In the genomic region with DNA sequence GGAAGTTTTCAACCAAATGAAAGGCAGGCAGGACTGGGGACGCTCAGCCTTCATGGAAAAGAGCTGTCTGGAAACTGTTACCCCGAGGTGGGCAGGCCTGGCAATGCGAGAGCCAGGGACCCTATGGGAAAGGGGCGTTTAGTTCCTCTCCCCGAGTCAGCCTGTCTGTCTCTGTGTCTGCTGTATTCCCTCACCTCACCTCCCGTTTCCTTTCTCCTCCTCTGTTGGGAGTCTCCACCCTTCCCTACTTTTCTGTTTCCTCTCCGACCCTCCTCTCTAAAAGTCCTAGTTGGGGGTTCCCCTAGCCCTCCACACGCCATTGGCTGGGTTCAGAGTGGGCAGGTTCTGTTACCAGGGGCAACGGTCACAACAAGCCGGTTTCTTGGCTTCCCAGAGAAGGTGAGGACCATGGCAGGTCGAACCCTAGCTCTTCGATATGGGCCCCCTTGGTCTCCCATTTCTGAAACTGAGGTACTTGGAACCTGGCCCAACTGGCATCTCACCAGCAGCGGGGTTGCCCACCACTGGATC, we compare ENCODE assay signal across 20 mouse cellular contexts. TPM values are rescaled to one million over a fixed set of nuclear protein-coding genes. Genes with fewer than 3 reads are reported as not detected.
A peak's percentile ranks its signal among the peaks of the same experiment; 100 is the strongest.
DNase-seq lines count a peak whose midpoint lies in the region; ATAC-seq and TF ChIP-seq lines count a peak whose summit lies in the region.
"Had no signal": no experiment of that assay in that cellular context is flagged by ENCODE, and none has a peak within 500 bp of the region (broad histone marks: within the 10 kb centered on the region; RNA-seq: fewer than 3 reads in every experiment).

No protein-coding gene starts in this region.

- no peak for TF ChIP-seq EP300 in lung, postnatal 0 days (IDR thresholded peaks at IDR 0.05)

- 0 out of 2 replicates have a peak overlapping the region, but pooled peaks have one; percentile 23 for H3K9ac ChIP-seq in heart, embryonic 11.5 days (ENCODE audit: low read depth, low read length)
- H3K9ac ChIP-seq in lung, postnatal 0 days (replicated peaks; ENCODE audit: low read depth) = no peak overlapping the region; the same call in 1 of the 2 replicates
- no peak overlapping the region for H3K9ac ChIP-seq in embryonic facial prominence, embryonic 11.5 days (replicated peaks; ENCODE audit: low read length)
- 0 out of 2 replicates have a peak overlapping the region, but pooled peaks have one; percentile 25 for H3K9ac ChIP-seq in limb, embryonic 13.5 days
- H3K9ac ChIP-seq: liver, embryonic 13.5 days; neural tube, embryonic 12.5 days had no signal

- no peak overlapping the region for H3K27ac ChIP-seq in heart, embryonic 11.5 days (ENCODE audit: low read depth, low read length)
- H3K27ac ChIP-seq in lung, postnatal 0 days (ENCODE audit: low read length) = no peak overlapping the region
- no peak overlapping the region for H3K27ac ChIP-seq in embryonic facial prominence, embryonic 11.5 days (replicated peaks; ENCODE audit: low read depth, low read length)
- H3K27ac ChIP-seq in limb, embryonic 13.5 days = no peak overlapping the region
- H3K27ac ChIP-seq: liver, embryonic 13.5 days; macrophage; neural tube, embryonic 12.5 days had no signal

- TF ChIP-seq POLR2A in lung, adult 2 months (IDR thresholded peaks at IDR 0.05; ENCODE audit: borderline replicate concordance, extremely low read depth, low read depth, low read length) = no peak

- 12% methylated on average over 13 of the region's 13 CpGs for WGBS in heart, embryonic 11.5 days (ENCODE audit: insufficient replicate concordance)
- 11% methylated on average over 13 of the region's 13 CpGs for WGBS in lung, postnatal 0 days
- 9% methylated on average over 13 of the region's 13 CpGs for WGBS in lung, adult 2 months
- 9% methylated on average over 13 of the region's 13 CpGs for WGBS in embryonic facial prominence, embryonic 11.5 days
- 7% methylated on average over 13 of the region's 13 CpGs for WGBS in limb, embryonic 13.5 days

- H3K9me3 ChIP-seq in heart, embryonic 11.5 days (replicated peaks; ENCODE audit: control insufficient read depth, low read length) = no peaks in the 10 kb centered on the region
- H3K9me3 ChIP-seq in lung, postnatal 0 days (ENCODE audit: low read length) = no peaks in the 10 kb centered on the region
- H3K9me3 ChIP-seq in embryonic facial prominence, embryonic 11.5 days (replicated peaks; ENCODE audit: control insufficient read depth, low read length) = no peaks in the 10 kb centered on the region
- no peaks in the 10 kb centered on the region for H3K9me3 ChIP-seq in limb, embryonic 13.5 days
- H3K9me3 ChIP-seq: G1E; liver, embryonic 13.5 days; neural tube, embryonic 12.5 days had no signal

- H3K4me2 ChIP-seq in heart, embryonic 11.5 days = peak overlapping the region; percentile 22; the same call in 1 of the 2 replicates
- no peak overlapping the region for H3K4me2 ChIP-seq in lung, postnatal 0 days (replicated peaks; ENCODE audit: low read depth, low read length)
- H3K4me2 ChIP-seq in embryonic facial prominence, embryonic 11.5 days (ENCODE audit: low read depth, low read length) = 0 out of 2 replicates have a peak overlapping the region, but pooled peaks have one; percentile 2
- H3K4me2 ChIP-seq in limb, embryonic 13.5 days (replicated peaks) = peak overlapping the region; percentile 44
- H3K4me2 ChIP-seq: liver, embryonic 13.5 days; neural tube, embryonic 12.5 days had no signal

- H3K4me3 ChIP-seq in heart, embryonic 11.5 days (ENCODE audit: low read depth, low read length) = no peak overlapping the region
- no peak overlapping the region for H3K4me3 ChIP-seq in lung, postnatal 0 days (ENCODE audit: low read depth, low read length)
- H3K4me3 ChIP-seq in lung, adult 2 months (replicated peaks; ENCODE audit: extremely low read depth, low read depth, low read length) = no peak overlapping the region
- no peak overlapping the region for H3K4me3 ChIP-seq in embryonic facial prominence, embryonic 11.5 days (ENCODE audit: low read depth, low read length)
- no peak overlapping the region for H3K4me3 ChIP-seq in limb, embryonic 13.5 days
- H3K4me3 ChIP-seq: erythroblast, embryonic 14.5 days; liver, embryonic 13.5 days; neural tube, embryonic 12.5 days had no signal

- intact Hi-C loops in heart, postnatal 25 days (cut with DNase I) = no loop called here

- peaks cover 32% of the 10 kb centered on the region for H3K4me1 ChIP-seq in heart, embryonic 11.5 days (ENCODE audit: control insufficient read depth, insufficient read depth, low read length)
- H3K4me1 ChIP-seq in lung, postnatal 0 days (ENCODE audit: insufficient read depth, low read depth, low read length) = no peaks in the 10 kb centered on the region; the same call in 1 of the 2 replicates
- peaks cover 4% of the 10 kb centered on the region; the same call in 1 of the 2 replicates for H3K4me1 ChIP-seq in lung, adult 2 months (ENCODE audit: control insufficient read depth, insufficient read depth, low read length)
- peaks cover 5% of the 10 kb centered on the region; the same call in 1 of the 2 replicates for H3K4me1 ChIP-seq in embryonic facial prominence, embryonic 11.5 days (ENCODE audit: control insufficient read depth, insufficient read depth, low read length)
- peaks cover 48% of the 10 kb centered on the region for H3K4me1 ChIP-seq in limb, embryonic 13.5 days

- TF ChIP-seq CTCF in lung, postnatal 0 days (IDR thresholded peaks at IDR 0.05) = no peak
- no peak for TF ChIP-seq CTCF in lung, adult 2 months (IDR thresholded peaks at IDR 0.05; ENCODE audit: insufficient read depth, low read length)

- H3K36me3 ChIP-seq in heart, embryonic 11.5 days (ENCODE audit: control insufficient read depth, insufficient read depth, low read length) = peaks cover 19% of the 10 kb centered on the region
- H3K36me3 ChIP-seq in lung, postnatal 0 days (ENCODE audit: insufficient read depth, low read length) = 0 out of 2 replicates have a peak, but pooled peaks cover 5% of the 10 kb centered on the region
- H3K36me3 ChIP-seq in embryonic facial prominence, embryonic 11.5 days (replicated peaks; ENCODE audit: control insufficient read depth, insufficient read depth, low read depth, low read length) = peaks cover 9% of the 10 kb centered on the region
- H3K36me3 ChIP-seq in limb, embryonic 13.5 days = peaks cover 26% of the 10 kb centered on the region

- DNase-seq in heart, postnatal 25 days (ENCODE audit: low spot score) = no peak
- peak; percentile 33 for DNase-seq in lung, postnatal 0 days (ENCODE audit: low spot score)
- DNase-seq in lung, adult 2 months = no peak
- peak; percentile 55 for DNase-seq in embryonic facial prominence, embryonic 11.5 days (ENCODE audit: low spot score)
- no peak for DNase-seq in T-cell, adult 2 months (ENCODE audit: low spot score)
- DNase-seq: adrenal gland, postnatal 25 days; B cell, adult 2 months; cerebellum, postnatal 25 days; liver, embryonic 13.5 days; thymus, postnatal 4 days had no signal

- ATAC-seq in heart, embryonic 11.5 days (replicated peaks; ENCODE audit: insufficient number of reproducible peaks, low FRiP score, low TSS enrichment) = no peak
- no peak for ATAC-seq in lung, postnatal 0 days
- ATAC-seq in embryonic facial prominence, embryonic 11.5 days (replicated peaks; ENCODE audit: insufficient number of reproducible peaks, low FRiP score, low TSS enrichment, low read depth) = no peak
- ATAC-seq in limb, embryonic 13.5 days (ENCODE audit: low FRiP score, low read depth) = no peak

- peaks cover 81% of the 10 kb centered on the region for H3K27me3 ChIP-seq in heart, embryonic 11.5 days (ENCODE audit: control insufficient read depth, insufficient read depth, low read length)
- peaks cover 27% of the 10 kb centered on the region for H3K27me3 ChIP-seq in lung, postnatal 0 days (replicated peaks; ENCODE audit: insufficient read depth, low read length)
- H3K27me3 ChIP-seq in embryonic facial prominence, embryonic 11.5 days (ENCODE audit: control insufficient read depth, insufficient read depth, low read length) = peaks cover 57% of the 10 kb centered on the region
- H3K27me3 ChIP-seq in limb, embryonic 13.5 days = peaks cover 86% of the 10 kb centered on the region

RNA-seq across cellular contexts. Expression of gene Lhb, which starts 2.6 kb away (rescaled TPM):
- polyA plus RNA-seq in heart, embryonic 11.5 days (2014; fragmentation: Nextera tagmentation; extraction: Ambion mirVana) = 0.33 and 0.46 TPM in 2 replicates
- not detected for total RNA-seq in heart, postnatal 25 days (2021)
- polyA plus RNA-seq in lung, postnatal 0 days (2015; fragmentation: Nextera tagmentation; extraction: Ambion mirVana) = 4.5 and 4.7 TPM in 2 replicates
- polyA plus RNA-seq in lung, adult 2 months (2012; rRNA removed) = 26.5 and 33.4 TPM in 2 replicates
- not detected in 2 replicates for polyA plus RNA-seq in embryonic facial prominence, embryonic 11.5 days (2014; fragmentation: Nextera tagmentation; extraction: Ambion mirVana)
- 0.40 TPM in 1 of 2 replicates, not detected in the other for polyA plus RNA-seq in limb, embryonic 13.5 days (2015; fragmentation: Nextera tagmentation; extraction: Ambion mirVana)
- total RNA-seq: adrenal gland, postnatal 25 days; G1E; gastrocnemius, postnatal 4 days; left cerebral cortex, adult 8-10 months; midbrain, postnatal 0 days had no signal
- polyA plus RNA-seq: erythroblast, embryonic 14.5 days; G1E; heart, postnatal 0 days; liver, embryonic 13.5 days; macrophage; neural tube, embryonic 12.5 days had no signal

RNA-seq across cellular contexts. Expression of gene Ntf5, which starts 4.5 kb away (rescaled TPM):
- 3.2 TPM in 2 replicates for polyA plus RNA-seq in heart, embryonic 11.5 days (2014; fragmentation: Nextera tagmentation; extraction: Ambion mirVana)
- total RNA-seq in heart, postnatal 25 days (2021) = under 1 TPM; 0.14 to 0.39 TPM
- polyA plus RNA-seq in lung, postnatal 0 days (2015; fragmentation: Nextera tagmentation; extraction: Ambion mirVana) = 7.1 and 7.2 TPM in 2 replicates
- polyA plus RNA-seq in lung, adult 2 months (2012; rRNA removed) = 4.6 and 4.8 TPM in 2 replicates
- polyA plus RNA-seq in embryonic facial prominence, embryonic 11.5 days (2014; fragmentation: Nextera tagmentation; extraction: Ambion mirVana) = 3.9 and 5.1 TPM in 2 replicates
- 3.0 and 3.2 TPM in 2 replicates for polyA plus RNA-seq in limb, embryonic 13.5 days (2015; fragmentation: Nextera tagmentation; extraction: Ambion mirVana)
- total RNA-seq: adrenal gland, postnatal 25 days; midbrain, postnatal 0 days had no signal
- polyA plus RNA-seq: erythroblast, embryonic 14.5 days; macrophage; midbrain, postnatal 0 days had no signal

RNA-seq across cellular contexts. Expression of gene Kcna7, which starts 12.6 kb away (rescaled TPM):
- polyA plus RNA-seq in heart, embryonic 11.5 days (2014; fragmentation: Nextera tagmentation; extraction: Ambion mirVana) = 0.37 and 0.45 TPM in 2 replicates
- total RNA-seq in heart, postnatal 25 days (2021) = 1 to 10 TPM; 3.2 to 3.7 TPM
- 0.16 and 0.24 TPM in 2 replicates for polyA plus RNA-seq in lung, postnatal 0 days (2015; fragmentation: Nextera tagmentation; extraction: Ambion mirVana)
- 0.23 and 2.3 TPM in 2 replicates for polyA plus RNA-seq in lung, adult 2 months (2012; rRNA removed)
- polyA plus RNA-seq in embryonic facial prominence, embryonic 11.5 days (2014; fragmentation: Nextera tagmentation; extraction: Ambion mirVana) = not detected in 2 replicates
- polyA plus RNA-seq in limb, embryonic 13.5 days (2015; fragmentation: Nextera tagmentation; extraction: Ambion mirVana) = 0.09 TPM in 1 of 2 replicates, not detected in the other
- total RNA-seq: adrenal gland, postnatal 25 days; midbrain, postnatal 0 days had no signal
- polyA plus RNA-seq: erythroblast, embryonic 14.5 days; G1E; liver, embryonic 13.5 days; macrophage; neural tube, embryonic 12.5 days had no signal

RNA-seq across cellular contexts. Expression of gene Gys1, which starts 16.6 kb away (rescaled TPM):
- polyA plus RNA-seq in heart, embryonic 11.5 days (2014; fragmentation: Nextera tagmentation; extraction: Ambion mirVana) = 99.1 and 106 TPM in 2 replicates
- 10 to 100 TPM; 93.1 to 98.1 TPM for total RNA-seq in heart, postnatal 25 days (2021)
- 19.2 and 19.6 TPM in 2 replicates for polyA plus RNA-seq in lung, postnatal 0 days (2015; fragmentation: Nextera tagmentation; extraction: Ambion mirVana)
- 33.0 and 39.4 TPM in 2 replicates for polyA plus RNA-seq in lung, adult 2 months (2012; rRNA removed)
- polyA plus RNA-seq in embryonic facial prominence, embryonic 11.5 days (2014; fragmentation: Nextera tagmentation; extraction: Ambion mirVana) = 28.7 and 30.7 TPM in 2 replicates
- 41.7 and 45.9 TPM in 2 replicates for polyA plus RNA-seq in limb, embryonic 13.5 days (2015; fragmentation: Nextera tagmentation; extraction: Ambion mirVana)

RNA-seq across cellular contexts. Expression of gene Ruvbl2, which starts 19.9 kb away (rescaled TPM):
- polyA plus RNA-seq in heart, embryonic 11.5 days (2014; fragmentation: Nextera tagmentation; extraction: Ambion mirVana) = 98.2 and 104 TPM in 2 replicates
- total RNA-seq in heart, postnatal 25 days (2021) = 10 to 100 TPM; 28.5 to 29.3 TPM
- 59.9 and 63.5 TPM in 2 replicates for polyA plus RNA-seq in lung, postnatal 0 days (2015; fragmentation: Nextera tagmentation; extraction: Ambion mirVana)
- 61.1 and 61.7 TPM in 2 replicates for polyA plus RNA-seq in lung, adult 2 months (2012; rRNA removed)
- polyA plus RNA-seq in embryonic facial prominence, embryonic 11.5 days (2014; fragmentation: Nextera tagmentation; extraction: Ambion mirVana) = 172 and 179 TPM in 2 replicates
- 142 and 144 TPM in 2 replicates for polyA plus RNA-seq in limb, embryonic 13.5 days (2015; fragmentation: Nextera tagmentation; extraction: Ambion mirVana)

Comparison
In these comparisons a context has a peak if more than half of its experiments do, and no peak if none do; other contexts are left out.
1. DNase-seq: peak in lung, postnatal 0 days (single experiment) and embryonic facial prominence, embryonic 11.5 days (single experiment); none in heart, postnatal 25 days (single experiment), lung, adult 2 months (single experiment) and T-cell, adult 2 months (single experiment).
2. H3K9ac ChIP-seq: peak in heart, embryonic 11.5 days (single experiment) and limb, embryonic 13.5 days (single experiment); none in lung, postnatal 0 days (single experiment) and embryonic facial prominence, embryonic 11.5 days (single experiment).